Mouse (Mus musculus): ENCODE results near the gene Ptprs.

The Ptprs gene

GRCm38 (mm10) chr17:56373136-56374034 lies 102.9 kb downstream of the Ptprs start:
- no peak for DNase-seq

- no peak for DNase-seq
Measured at GRCm38 (mm10) chr17:56372109-56372508, 104.2 kb downstream of the Ptprs start.

GRCm38 (mm10) chr17:56371029-56371660 lies 105.1 kb downstream of the Ptprs start:
- DNase-seq: no peak

- DNase-seq: no peak
Measured at GRCm38 (mm10) chr17:56370090-56370489, 106.2 kb downstream of the Ptprs start.

- no peak for DNase-seq
Measured at GRCm38 (mm10) chr17:56368291-56368790, 107.9 kb downstream of the Ptprs start.

- DNase-seq: no peak
Measured at GRCm38 (mm10) chr17:56365791-56366673, 110.3 kb downstream of the Ptprs start.

Data from cerebellum, adult 9-11 months (tissue).